ENCODE assay signal across 30 mouse cellular contexts in genomic region chr11:59410851-59411250, GRCm38 (mm10). TPM values are rescaled to one million over a fixed set of nuclear protein-coding genes. Genes with fewer than 3 reads are reported as not detected.
A peak's percentile ranks its signal among the peaks of the same experiment; 100 is the strongest.
DNase-seq lines count a peak whose midpoint lies in the region; TF ChIP-seq lines count a peak whose summit lies in the region.
"Had no signal": no experiment of that assay in that cellular context is flagged by ENCODE, and none has a peak within 500 bp of the region (broad histone marks: within the 10 kb centered on the region; RNA-seq: fewer than 3 reads in every experiment).

No protein-coding gene starts in this region.

- H3K27me3 ChIP-seq in myocyte (ENCODE audit: control insufficient read depth, insufficient read depth, insufficient read length): no peaks in the 10 kb centered on the region
- H3K27me3 ChIP-seq: hindbrain, embryonic 12.5 days; kidney, embryonic 15.5 days had no signal

- intact Hi-C loops in left cerebral cortex, postnatal 14 days (cut with DNase I): no loop called here
- intact Hi-C loops in gastrocnemius, postnatal 36 days (cut with DNase I): no loop called here

- no peak overlapping the region for H3ac ChIP-seq in myocyte (ENCODE audit: control insufficient read depth, insufficient read length)

- H3K4me1 ChIP-seq in bone marrow macrophage, adult 2 months (ENCODE audit: control insufficient read depth, insufficient read depth, low read length): peaks cover 33% of the 10 kb centered on the region

- no peak overlapping the region for H3K4me3 ChIP-seq in bone marrow macrophage, adult 2 months (ENCODE audit: insufficient read depth, low read length)
- no peak overlapping the region for H3K4me3 ChIP-seq in myocyte
- H3K4me3 ChIP-seq: heart, adult 2 months; hindbrain, embryonic 12.5 days; kidney, embryonic 15.5 days; midbrain, embryonic 10.5 days had no signal

- H3K36me3 ChIP-seq in myocyte (ENCODE audit: control insufficient read depth, insufficient read depth): peaks cover 10% of the 10 kb centered on the region

- no peak for TF ChIP-seq POLR2A in bone marrow macrophage, adult 2 months (IDR thresholded peaks at IDR 0.05; ENCODE audit: borderline replicate concordance, low read depth, low read length)
- TF ChIP-seq POLR2A in myocyte (IDR thresholded peaks at IDR 0.05; ENCODE audit: insufficient read length, low read depth): no peak

- H3K4me2 ChIP-seq in myocyte (ENCODE audit: low read depth): peak overlapping the region; percentile 36
- H3K4me2 ChIP-seq: hindbrain, embryonic 12.5 days; kidney, embryonic 15.5 days had no signal

- H3K27ac ChIP-seq in bone marrow macrophage, adult 2 months (ENCODE audit: insufficient read depth, low read depth, low read length): peak overlapping the region; percentile 30; the same call in 1 of the 2 replicates
- H3K27ac ChIP-seq: heart, adult 2 months; hindbrain, embryonic 12.5 days; kidney, embryonic 15.5 days; midbrain, embryonic 10.5 days had no signal

- peak; percentile 45 for DNase-seq in 3134 (ENCODE audit: extremely low read depth, insufficient read length, low spot score)
- DNase-seq in adrenal gland, adult 2 months: peak; percentile 85
- DNase-seq in spleen, adult 18-20 months: no peak
- no peak for DNase-seq in left cerebral cortex, postnatal 14 days (ENCODE audit: low spot score in 2 of 2)
- DNase-seq in gastrocnemius, postnatal 36 days: no peak
- DNase-seq: cerebellum, adult 9-11 months; gastrocnemius, postnatal 14 days; heart, adult 2 months; kidney, postnatal 36 days; left cerebral cortex, postnatal 4 days; thymus, adult 2 months had no signal

- no peak for TF ChIP-seq CTCF in bone marrow macrophage, adult 2 months (IDR thresholded peaks at IDR 0.05; ENCODE audit: low read depth, low read length)

- no peaks in the 10 kb centered on the region for H3K79me2 ChIP-seq in myocyte (ENCODE audit: control insufficient read depth, insufficient read depth)

TF ChIP-seq in myocyte, 11 proteins besides CTCF, POLR2A, EP300 and RAD21:
- TF ChIP-seq TCF12 (IDR thresholded peaks at IDR 0.05; ENCODE audit: insufficient read depth, poor library complexity, severe bottlenecking) (no peak), TCF3 (IDR thresholded peaks at IDR 0.05; ENCODE audit: insufficient read length, low read depth) (no peak), POLR2AphosphoS2 (IDR thresholded peaks at IDR 0.05; ENCODE audit: insufficient read length, low read depth) (no peak), E2F4 (IDR thresholded peaks at IDR 0.05; ENCODE audit: insufficient read depth) (no peak), REST (IDR thresholded peaks at IDR 0.05; ENCODE audit: insufficient read depth, insufficient read length) (no peak), SRF (IDR thresholded peaks at IDR 0.05; ENCODE audit: control insufficient read depth, insufficient read length, low read depth) (no peak), MYOD1 (IDR thresholded peaks at IDR 0.05; ENCODE audit: control insufficient read depth in 1 of 3, insufficient read length in 2 of 3, low read depth in 2 of 3) (no peak), MYOG (IDR thresholded peaks at IDR 0.05; ENCODE audit: control insufficient read depth in 1 of 3, insufficient read depth in 1 of 3, insufficient read length in 2 of 3, low read depth in 2 of 3) (no peak), CEBPB (IDR thresholded peaks at IDR 0.05; ENCODE audit: insufficient read depth, poor library complexity, severe bottlenecking) (no peak), USF1 (IDR thresholded peaks at IDR 0.05; ENCODE audit: low read depth) (no peak), MAX (IDR thresholded peaks at IDR 0.05; ENCODE audit: low read depth) (no peak)
TF ChIP-seq in myocyte: peak in this region for 0.

RNA-seq across cellular contexts. Expression of gene Prss38, which starts 35.4 kb away (rescaled TPM):
- not detected for total RNA-seq in adrenal gland, adult 2 months (2021)
- not detected in 2 replicates for polyA plus RNA-seq in adrenal gland, adult 2 months (2012; rRNA removed)
- polyA plus RNA-seq in bone marrow macrophage, adult 2 months (2012; ENCODE audit: insufficient read depth, insufficient read length, missing spikeins): not detected in 2 replicates
- not detected for polyA plus RNA-seq in myocyte (2012; fragmentation: generic; extraction: Trizol)
- not detected for total RNA-seq in left cerebral cortex, postnatal 14 days (2021)
- not detected for total RNA-seq in gastrocnemius, postnatal 36 days (2021)
- total RNA-seq: common myeloid progenitor, adult 5-6 weeks; heart, adult 2 months; heart, postnatal 25 days; layer of hippocampus, adult 8-10 months; left cerebral cortex, adult 18-20 months; left cerebral cortex, postnatal 4 days; liver, adult 2 months had no signal
- polyA plus RNA-seq: activated CD4-positive, CD25-positive, alpha-beta regulatory T cell, adult 4 months; forebrain, embryonic 14.5 days; heart, adult 2 months; heart, embryonic 14.5 days; hindbrain, embryonic 12.5 days; intestine, postnatal 0 days; kidney, embryonic 15.5 days; liver, adult 2 months; liver, embryonic 16.5 days; lung, postnatal 0 days; midbrain, embryonic 10.5 days; midbrain, embryonic 16.5 days; neural tube, embryonic 14.5 days; stomach, embryonic 16.5 days; thymus, adult 2 months had no signal

RNA-seq across cellular contexts. Expression of gene Jmjd4, which starts 39.0 kb away (rescaled TPM):
- total RNA-seq in adrenal gland, adult 2 months (2021): 1 to 10 TPM; 8.4 to 9.4 TPM
- 4.9 and 6.2 TPM in 2 replicates for polyA plus RNA-seq in adrenal gland, adult 2 months (2012; rRNA removed)
- 3.2 and 3.3 TPM in 2 replicates for polyA plus RNA-seq in bone marrow macrophage, adult 2 months (2012; ENCODE audit: insufficient read depth, insufficient read length, missing spikeins)
- 4.5 TPM for polyA plus RNA-seq in myocyte (2012; fragmentation: generic; extraction: Trizol)
- 10 to 100 TPM; 30.7 to 32.7 TPM for total RNA-seq in left cerebral cortex, postnatal 14 days (2021)
- 1 to 10 TPM; 6.9 to 8.2 TPM for total RNA-seq in gastrocnemius, postnatal 36 days (2021)

RNA-seq across cellular contexts. Expression of gene Snap47, which starts 40.1 kb away (rescaled TPM):
- 100 to 1,000 TPM in 1 of 2 experiments, 10 to 100 TPM in 1; 92.1 to 102 TPM for total RNA-seq in adrenal gland, adult 2 months (2021)
- 59.5 and 67.0 TPM in 2 replicates for polyA plus RNA-seq in adrenal gland, adult 2 months (2012; rRNA removed)
- 17.1 and 18.0 TPM in 2 replicates for polyA plus RNA-seq in bone marrow macrophage, adult 2 months (2012; ENCODE audit: insufficient read depth, insufficient read length, missing spikeins)
- 67.2 TPM for polyA plus RNA-seq in myocyte (2012; fragmentation: generic; extraction: Trizol)
- 100 to 1,000 TPM; 388 to 398 TPM for total RNA-seq in left cerebral cortex, postnatal 14 days (2021)
- total RNA-seq in gastrocnemius, postnatal 36 days (2021): 10 to 100 TPM; 19.5 to 20.5 TPM

Comparison
In these comparisons a context has a peak if more than half of its experiments do, and no peak if none do; other contexts are left out.
1. DNase-seq: peak in 3134 (single experiment) and adrenal gland, adult 2 months (single experiment); none in spleen, adult 18-20 months (0 of 2), left cerebral cortex, postnatal 14 days (0 of 2) and gastrocnemius, postnatal 36 days (0 of 2).
2. RNA of gene Snap47, which starts 40.1 kb away (total RNA-seq): 388 to 398 TPM in left cerebral cortex, postnatal 14 days and 92.1 to 102 TPM in adrenal gland, adult 2 months; 19.5 to 20.5 TPM in gastrocnemius, postnatal 36 days; every median in the first group is over 4 times any median in the second.